Mouse (Mus musculus): ENCODE data around the gene Plekhs1.
A peak's percentile ranks its signal among the peaks of the same experiment; 100 is the strongest.
"Not testable (repeated sequence)": the region's sequence is repeated elsewhere in the genome, so short reads cannot be mapped to it uniquely, and the experiment has no call there.

The Plekhs1 gene

GRCm38 (mm10) chr19:56459154-56460050 is 2.0 kb upstream of the Plekhs1 start:
- DNase-seq: peak; percentile 51

GRCm38 (mm10) chr19:56460241-56460640 is 1.2 kb upstream of the Plekhs1 start:
- DNase-seq: no peak

DNA sequence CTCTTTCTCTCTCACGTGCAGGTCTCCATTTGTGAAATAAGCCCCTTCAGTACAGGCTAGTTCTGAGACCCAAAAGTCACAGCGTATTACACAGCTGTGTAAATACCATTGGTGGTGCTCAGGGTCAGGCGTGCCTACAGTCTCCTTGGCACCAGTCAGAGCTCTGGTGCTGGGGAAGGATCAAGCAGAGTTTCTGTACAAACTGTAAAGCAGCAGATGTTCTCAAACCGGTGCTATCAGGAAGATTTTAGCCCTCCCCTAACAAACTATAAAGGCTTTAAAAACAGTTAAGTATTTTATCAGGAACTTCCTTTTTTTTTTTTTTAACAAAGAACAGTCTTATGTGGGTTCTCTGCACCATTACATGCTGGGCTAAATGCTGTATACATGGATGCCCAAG is 1.3 kb downstream of the Plekhs1 start:
- DNase-seq: no peak

DNA sequence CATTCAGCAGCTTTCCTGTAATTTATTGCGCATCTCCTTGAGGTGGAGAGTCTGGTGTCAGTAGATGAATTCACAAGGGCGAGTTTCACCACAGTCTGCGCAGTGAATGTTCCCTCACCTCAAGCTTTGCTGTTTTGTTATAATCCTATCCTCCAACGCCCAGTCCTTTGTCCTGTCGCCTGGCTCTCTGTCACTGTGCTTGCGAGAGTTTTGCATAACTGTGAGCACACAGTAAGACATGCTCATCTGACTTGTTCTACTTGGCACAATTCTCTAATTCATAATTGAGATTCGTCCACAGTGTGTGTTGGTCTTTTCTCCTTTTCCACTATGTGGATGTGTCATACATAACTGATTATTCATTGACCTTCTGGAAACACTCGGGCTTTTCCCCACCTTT is 5.0 kb downstream of the Plekhs1 start:
- no peak for DNase-seq

- DNase-seq: no peak
Measured at GRCm38 (mm10) chr19:56470286-56471020, 9.0 kb downstream of the Plekhs1 start.

GRCm38 (mm10) chr19:56471934-56472333 is 10.5 kb downstream of the Plekhs1 start:
- no peak for DNase-seq

GRCm38 (mm10) chr19:56474869-56475550 is 13.6 kb downstream of the Plekhs1 start:
- DNase-seq: no peak

DNA sequence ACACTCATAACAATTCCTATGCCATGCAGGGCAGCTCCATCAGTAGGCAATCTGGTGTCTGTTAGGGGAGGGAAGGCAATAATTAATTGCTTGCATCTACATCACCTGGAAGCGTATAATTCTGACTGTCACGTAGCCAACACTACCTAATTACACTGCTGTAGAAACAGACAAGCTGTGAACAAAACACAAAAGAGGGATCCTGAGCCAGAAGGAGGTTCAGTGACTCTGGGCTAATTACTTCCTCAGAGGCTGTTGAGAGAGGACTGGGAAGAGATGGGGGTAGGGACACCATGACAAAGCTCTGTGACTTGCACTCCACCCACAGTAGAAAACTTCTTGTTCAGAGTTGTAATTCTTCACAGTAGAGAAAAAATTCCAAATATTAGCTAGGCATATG is 15.1 kb downstream of the Plekhs1 start:
- no peak for DNase-seq

GRCm38 (mm10) chr19:56477253-56477652 is 15.8 kb downstream of the Plekhs1 start:
- no peak for DNase-seq

GRCm38 (mm10) chr19:56477832-56478231 is 16.4 kb downstream of the Plekhs1 start:
- DNase-seq: peak; percentile 52

DNA sequence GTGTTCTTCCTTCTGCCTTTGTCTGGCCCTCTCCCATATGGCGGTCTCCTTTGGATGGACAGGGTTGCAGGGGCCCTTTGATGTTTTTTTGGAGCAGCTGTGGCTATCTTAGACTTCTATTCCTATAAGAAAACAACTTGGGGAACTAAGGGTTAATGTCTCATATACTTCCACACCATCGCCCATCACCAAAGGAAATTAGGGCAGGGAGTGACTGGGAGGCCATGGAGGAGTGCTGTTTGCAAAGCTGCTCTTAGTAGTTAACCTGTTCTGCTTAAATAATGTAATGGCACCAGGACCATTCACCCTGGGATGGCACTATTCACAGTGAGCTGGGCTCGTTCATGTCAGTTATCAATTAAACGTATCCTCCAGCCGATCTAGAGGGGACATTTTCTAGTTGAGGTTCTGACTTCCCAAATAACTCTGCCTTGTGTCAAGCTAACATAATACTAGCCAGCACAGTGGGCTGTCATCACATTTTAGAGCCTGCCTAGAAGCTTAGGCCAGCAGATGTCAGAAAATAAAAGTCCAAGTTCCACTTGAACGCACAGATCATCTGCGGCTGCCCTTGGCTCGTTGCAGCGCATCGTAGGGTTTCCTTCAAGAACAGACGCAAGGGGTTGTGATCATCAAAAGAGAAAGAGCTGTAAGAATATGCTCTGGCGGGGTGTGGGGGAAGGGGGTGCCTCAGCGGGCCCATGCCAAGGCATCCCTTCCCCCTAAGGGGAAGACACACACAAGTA is 23.4 kb downstream of the Plekhs1 start:
- no peak for DNase-seq

- peak; percentile 31 for DNase-seq
Measured at GRCm38 (mm10) chr19:56485376-56486271, 24.2 kb downstream of the Plekhs1 start.

GRCm38 (mm10) chr19:56486926-56487325 is 25.5 kb downstream of the Plekhs1 start:
- DNase-seq: no peak

- no peak for DNase-seq
Measured at GRCm38 (mm10) chr19:56487339-56487738, 25.9 kb downstream of the Plekhs1 start.

DNA sequence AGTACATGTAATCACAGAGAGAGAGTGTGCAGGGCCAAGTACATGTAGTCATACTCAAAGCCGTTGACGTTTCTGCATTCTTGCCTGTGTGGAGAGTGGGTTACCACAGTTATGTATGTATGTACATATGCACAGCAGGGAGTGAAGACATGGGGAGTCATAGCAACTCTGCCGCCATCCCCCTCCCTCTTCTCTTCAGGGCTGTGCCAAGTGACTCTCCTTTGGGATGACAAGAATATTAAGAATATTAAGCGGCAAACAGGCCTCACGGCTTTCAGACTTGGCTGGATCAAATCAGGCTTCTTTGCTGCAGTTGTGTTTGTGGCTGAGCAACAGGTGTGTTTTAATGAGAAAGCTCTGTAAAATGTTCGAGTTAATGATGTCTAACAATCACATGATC is 28.2 kb downstream of the Plekhs1 start:
- DNase-seq: no peak

- DNase-seq: not testable (repeated sequence)
Measured at GRCm38 (mm10) chr19:56494157-56494556, 32.7 kb downstream of the Plekhs1 start.

DNA sequence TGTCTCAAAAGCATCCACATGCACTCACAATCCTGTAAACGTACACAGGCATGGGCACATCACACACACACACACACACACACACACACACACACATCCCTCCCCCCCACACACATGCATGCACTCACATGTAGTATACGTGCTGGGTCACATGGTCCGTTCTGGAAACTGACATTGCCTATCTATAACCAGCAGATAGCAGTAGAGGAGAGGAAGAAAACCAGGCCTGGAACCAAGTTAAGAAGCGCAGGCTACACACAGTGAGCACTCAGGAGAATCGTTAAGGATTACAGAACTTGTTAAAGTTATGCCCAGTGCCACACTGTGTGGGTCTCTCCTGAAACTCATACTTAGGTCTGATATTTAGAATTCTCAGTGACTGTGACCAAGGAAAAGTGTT is 41.6 kb downstream of the Plekhs1 start:
- not testable (repeated sequence) for DNase-seq

- not testable (repeated sequence) for DNase-seq
Measured at GRCm38 (mm10) chr19:56503525-56503924, 42.1 kb downstream of the Plekhs1 start.

- DNase-seq: not testable (repeated sequence)
Measured at GRCm38 (mm10) chr19:56511207-56511606, 49.8 kb downstream of the Plekhs1 start.

DNA sequence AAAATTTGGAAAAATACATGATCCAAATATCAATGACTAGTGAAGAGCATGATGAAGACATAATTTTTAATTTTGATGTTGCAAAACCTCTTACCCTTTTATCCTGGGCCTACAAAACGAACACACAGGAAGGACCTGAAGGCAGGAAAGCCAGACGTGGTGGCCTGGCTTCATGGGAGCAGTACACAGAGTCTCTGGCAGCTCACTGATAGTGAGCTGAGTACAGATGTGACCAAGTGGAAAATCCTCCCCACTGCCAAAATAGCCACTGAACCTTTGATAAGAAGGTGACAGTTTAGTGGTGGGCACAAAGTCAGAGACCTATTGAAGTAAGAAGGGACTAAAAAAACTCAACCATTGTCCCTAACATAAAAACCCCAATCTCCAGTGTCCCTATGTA is 52.1 kb downstream of the Plekhs1 start:
- not testable (repeated sequence) for DNase-seq

- DNase-seq: not testable (repeated sequence)
Measured at GRCm38 (mm10) chr19:56519408-56519807, 58.0 kb downstream of the Plekhs1 start.

All from kidney, adult 11 months (tissue).